Mouse (Mus musculus) cortical plate, adult 2 months (tissue): ENCODE results near the gene Adprm.

Source experiments
- CTCF ChIP-seq: fragments of 200-500 bp; IDR thresholded peaks from 2 replicates; pipeline ENCODE4 v1.5.1; 2011; ENCODE audit warnings: mild to moderate bottlenecking, control low read depth, low read length; ENCODE audit not compliant: insufficient read depth; ENCODE audit errors: extremely low read depth
- POLR2A ChIP-seq: fragments of 200-500 bp; IDR thresholded peaks from 2 replicates; pipeline ENCODE4 v1.6.1; 2011; ENCODE audit warnings: mild to moderate bottlenecking, low read length, control low read depth; ENCODE audit not compliant: insufficient read depth; ENCODE audit errors: extremely low read depth

DNA sequence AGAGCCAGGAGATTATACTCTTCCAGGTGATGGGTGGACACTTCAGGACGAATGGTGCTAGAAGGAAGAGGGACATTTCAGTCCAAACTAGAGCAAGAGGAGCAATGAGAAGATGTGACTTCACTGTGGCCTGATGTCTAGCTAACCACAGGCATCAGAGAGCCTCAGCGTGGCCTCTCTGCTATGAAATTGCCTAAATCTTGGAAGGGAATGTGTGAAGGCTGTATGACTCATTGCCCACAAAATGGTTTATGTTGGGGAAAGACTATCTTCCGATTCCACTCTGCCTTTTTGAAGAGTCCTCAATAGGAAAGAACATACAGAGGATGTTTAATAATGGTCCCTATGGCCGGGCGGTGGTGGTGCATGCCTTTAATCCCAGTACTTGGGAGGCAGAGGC lies 24.4 kb upstream of the Adprm start:
- TF ChIP-seq CTCF (no peak), POLR2A (no peak)
